Mouse (Mus musculus): ENCODE results near the gene Abca8a. TPM values are rescaled to one million over a fixed set of nuclear protein-coding genes. Genes with fewer than 3 reads are reported as not detected.
A peak's percentile ranks its signal among the peaks of the same experiment; 100 is the strongest.

Gene Abca8a
- polyA plus RNA-seq, 1 experiment from 2014 or later, result 4.8 TPM

DNA sequence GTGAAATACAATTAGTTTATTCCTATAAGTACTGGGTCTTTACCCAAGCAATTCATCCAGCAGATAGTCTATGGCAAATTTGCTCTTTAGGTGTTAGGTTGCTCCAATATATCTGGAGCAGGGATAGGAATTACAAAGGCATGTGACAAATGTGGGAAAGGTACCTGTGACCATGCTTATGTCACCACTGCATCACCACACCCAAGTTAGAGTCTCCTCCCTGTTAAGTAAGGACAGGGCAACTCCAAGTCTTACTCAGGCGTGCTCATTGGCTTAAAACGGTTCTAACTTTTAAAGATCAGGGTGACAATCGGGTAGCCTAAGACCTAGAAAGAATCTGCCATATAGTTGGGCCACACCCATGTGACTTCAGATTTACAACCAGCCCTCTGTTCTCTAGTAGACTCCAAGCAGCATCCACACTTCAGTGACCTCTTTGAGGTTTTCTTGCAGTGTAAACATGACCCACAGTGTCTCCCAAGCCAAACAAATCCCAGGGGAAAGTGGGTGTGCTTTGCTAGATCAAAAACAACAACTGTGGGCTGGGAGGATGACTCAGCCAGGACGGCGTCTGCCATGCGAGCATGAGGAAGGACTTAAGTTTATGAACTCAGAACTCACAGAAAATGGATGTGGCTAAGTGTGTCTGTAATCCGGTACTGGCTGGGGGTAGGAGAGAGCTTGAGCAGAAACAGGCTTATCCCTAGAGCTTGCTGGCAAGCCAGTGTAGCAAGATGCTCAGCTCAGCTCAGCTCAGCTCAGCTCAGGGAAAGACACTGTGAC lies 66.7 kb downstream of the Abca8a start:
- Histone ChIP-seq H3K4me1 (ENCODE audit: insufficient read depth) (no peaks in the 10 kb centered on the region), H3K4me2 (no peak overlapping the region), H3K4me3 (ENCODE audit: low read depth, low read length) (no peak overlapping the region), H3K27me3 (ENCODE audit: insufficient read depth, low read length) (no peaks in the 10 kb centered on the region), H3K36me3 (ENCODE audit: insufficient read depth) (no peaks in the 10 kb centered on the region), H3K9me3 (ENCODE audit: low read depth, low read length) (no peaks in the 10 kb centered on the region), H3K27ac (ENCODE audit: low read depth) (no peak overlapping the region), H3K9ac (no peak overlapping the region)
- ATAC-seq (ENCODE audit: insufficient read depth), result peak; percentile 52
- 37% methylated on average over 7 of the region's 7 CpGs for WGBS
- TF ChIP-seq CTCF (IDR thresholded peaks at IDR 0.05; ENCODE audit: low read depth), result no peak
- DNase-seq, result peak; percentile 23

DNA sequence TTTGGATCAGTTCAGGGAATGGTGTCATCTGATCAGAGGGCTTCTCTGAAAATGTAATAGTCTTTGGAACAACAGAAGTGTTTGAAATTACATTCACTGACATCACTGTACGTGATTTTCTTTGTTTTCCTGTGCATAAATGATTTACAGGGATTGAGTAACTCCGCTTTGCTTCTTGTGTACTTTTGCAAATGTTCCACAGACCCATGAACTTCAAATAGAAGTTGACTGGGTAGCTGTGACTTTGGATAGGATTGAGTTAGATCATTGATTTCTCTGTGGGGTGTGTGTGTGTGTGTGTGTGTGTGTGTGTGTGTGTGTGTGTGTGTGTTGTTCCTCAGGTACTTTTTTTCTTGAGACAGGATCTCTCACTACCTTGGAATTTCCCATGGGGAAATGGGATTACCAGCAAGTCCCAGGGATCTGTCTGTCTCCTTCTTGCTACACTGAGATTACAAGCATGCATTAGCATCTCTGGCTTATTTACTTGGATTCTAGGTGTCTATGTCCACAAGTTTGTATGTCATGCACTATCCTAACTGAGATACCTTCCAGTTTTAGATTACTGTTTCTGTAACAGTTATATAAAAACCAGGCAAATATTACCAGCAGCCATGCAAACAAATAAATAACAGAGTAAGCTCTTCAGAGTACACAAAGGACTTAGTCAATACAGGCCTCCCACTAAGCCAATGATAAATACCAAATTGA lies 84.8 kb downstream of the Abca8a start:
- H3K9ac ChIP-seq, result no peak overlapping the region
- no peak overlapping the region for H3K4me3 ChIP-seq (ENCODE audit: low read depth, low read length)
- no peaks in the 10 kb centered on the region for H3K36me3 ChIP-seq (ENCODE audit: insufficient read depth)
- no peak for DNase-seq
- H3K4me2 ChIP-seq, result no peak overlapping the region
- H3K4me1 ChIP-seq (ENCODE audit: insufficient read depth), result no peaks in the 10 kb centered on the region
- no peaks in the 10 kb centered on the region for H3K27me3 ChIP-seq (ENCODE audit: insufficient read depth, low read length)
- no peak for ATAC-seq (ENCODE audit: insufficient read depth)
- TF ChIP-seq CTCF (IDR thresholded peaks at IDR 0.05; ENCODE audit: low read depth), result no peak
- no peaks in the 10 kb centered on the region for H3K9me3 ChIP-seq (ENCODE audit: low read depth, low read length)
- no peak overlapping the region for H3K27ac ChIP-seq (ENCODE audit: low read depth)
- 57% methylated on average over 2 of the region's 2 CpGs for WGBS

DNA sequence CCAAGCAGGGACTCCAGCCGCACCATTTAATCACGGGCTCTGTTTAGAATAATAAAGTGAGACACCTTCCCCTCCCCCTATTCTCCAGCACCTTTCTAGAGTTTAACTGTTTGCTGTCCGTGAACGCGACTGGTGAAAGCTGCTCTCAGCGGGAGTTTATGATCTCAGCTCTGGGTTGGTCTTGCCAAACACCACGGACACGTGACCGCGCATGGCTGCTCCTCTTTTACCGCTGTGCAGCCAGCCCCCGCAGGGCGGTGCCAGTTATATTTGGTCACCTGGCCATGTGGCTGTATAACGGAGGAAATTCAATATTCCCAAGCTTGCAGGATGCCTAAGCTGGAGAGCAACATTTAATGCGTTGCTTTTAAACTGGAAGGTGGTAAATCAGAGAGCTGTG lies 100.2 kb downstream of the Abca8a start, which contains the start of gene Abca8b:
Abca8b (minus strand) TSS at position 222 of the 400 bp plus-strand sequence.
- Histone ChIP-seq H3K4me1 (ENCODE audit: insufficient read depth) (no peaks in the 10 kb centered on the region), H3K27ac (ENCODE audit: low read depth) (peak within 1 kb of the TSS; percentile 13; the same call in 1 of the 2 replicates), H3K36me3 (ENCODE audit: insufficient read depth) (no peaks in the 10 kb centered on the region), H3K27me3 (ENCODE audit: insufficient read depth, low read length) (no peaks in the 10 kb centered on the region), H3K4me3 (ENCODE audit: low read depth, low read length) (peak within 1 kb of the TSS; percentile 33), H3K4me2 (peak within 1 kb of the TSS; percentile 71), H3K9ac (peak within 1 kb of the TSS; percentile 33), H3K9me3 (ENCODE audit: low read depth, low read length) (no peaks in the 10 kb centered on the region)
- no peak for TF ChIP-seq CTCF (IDR thresholded peaks at IDR 0.05; ENCODE audit: low read depth)
- peak; percentile 96 for ATAC-seq (ENCODE audit: insufficient read depth)
- DNase-seq, result peak; percentile 85
- under 1% methylated on average over 15 of the region's 15 CpGs for WGBS

DNA sequence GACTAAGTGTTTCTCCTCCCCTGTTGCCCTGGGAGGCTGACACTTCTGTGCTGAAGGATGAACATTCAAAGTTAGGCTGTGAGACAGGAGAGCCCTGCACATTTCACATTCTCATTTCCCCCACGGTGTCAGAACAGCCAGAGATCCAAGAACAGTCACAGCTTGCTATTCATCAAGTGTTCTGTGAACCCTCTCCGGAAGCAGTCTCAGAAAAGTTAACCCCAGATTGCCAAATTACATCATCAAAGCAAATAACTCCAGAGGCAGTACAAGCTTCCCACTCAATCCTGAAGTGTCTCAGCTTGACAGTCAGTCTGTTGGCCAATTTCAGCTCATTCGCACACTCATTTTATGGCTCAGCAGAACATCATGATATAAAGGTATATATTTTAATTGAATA lies 100.8 kb downstream of the Abca8a start:
- Histone ChIP-seq H3K9ac (no peak overlapping the region), H3K9me3 (ENCODE audit: low read depth, low read length) (no peaks in the 10 kb centered on the region), H3K4me3 (ENCODE audit: low read depth, low read length) (peak overlapping the region; percentile 33), H3K4me1 (ENCODE audit: insufficient read depth) (no peaks in the 10 kb centered on the region), H3K27ac (ENCODE audit: low read depth) (peak overlapping the region; percentile 13; the same call in 1 of the 2 replicates), H3K36me3 (ENCODE audit: insufficient read depth) (no peaks in the 10 kb centered on the region), H3K4me2 (peak overlapping the region; percentile 71), H3K27me3 (ENCODE audit: insufficient read depth, low read length) (no peaks in the 10 kb centered on the region)
- TF ChIP-seq CTCF (IDR thresholded peaks at IDR 0.05; ENCODE audit: low read depth), result no peak
- 1% methylated on average over 3 of the region's 3 CpGs for WGBS
- ATAC-seq (ENCODE audit: insufficient read depth) (peak; percentile 80), DNase-seq (peak; percentile 81)

DNA sequence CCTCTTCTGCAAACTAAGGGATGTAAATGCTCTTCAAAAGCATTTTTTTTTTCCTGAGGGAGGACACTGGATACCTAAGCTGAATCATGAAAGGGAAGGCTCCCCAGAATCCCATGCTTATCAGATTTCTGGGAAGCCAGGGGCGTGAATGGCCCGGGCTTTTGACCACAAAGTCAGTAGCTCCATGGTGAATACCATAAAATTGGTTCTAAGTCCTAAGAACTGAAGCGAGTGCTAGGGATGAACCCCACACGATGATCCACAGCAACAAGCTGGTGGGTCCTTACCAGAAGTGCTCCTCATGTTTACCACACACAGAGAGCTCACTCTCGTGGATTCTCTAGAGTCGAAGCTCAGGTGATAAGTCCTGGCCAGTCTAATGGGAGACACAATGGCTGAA lies 101.8 kb downstream of the Abca8a start:
- no peak for ATAC-seq (ENCODE audit: insufficient read depth)
- TF ChIP-seq CTCF (IDR thresholded peaks at IDR 0.05; ENCODE audit: low read depth), result no peak
- Histone ChIP-seq H3K27me3 (ENCODE audit: insufficient read depth, low read length) (no peaks in the 10 kb centered on the region), H3K4me3 (ENCODE audit: low read depth, low read length) (no peak overlapping the region), H3K4me1 (ENCODE audit: insufficient read depth) (no peaks in the 10 kb centered on the region), H3K9ac (no peak overlapping the region), H3K9me3 (ENCODE audit: low read depth, low read length) (no peaks in the 10 kb centered on the region), H3K4me2 (peak overlapping the region; percentile 71; the same call in 1 of the 2 replicates), H3K27ac (ENCODE audit: low read depth) (no peak overlapping the region), H3K36me3 (ENCODE audit: insufficient read depth) (no peaks in the 10 kb centered on the region)
- no peak for DNase-seq
- 31% methylated on average over 6 of the region's 6 CpGs for WGBS

DNA sequence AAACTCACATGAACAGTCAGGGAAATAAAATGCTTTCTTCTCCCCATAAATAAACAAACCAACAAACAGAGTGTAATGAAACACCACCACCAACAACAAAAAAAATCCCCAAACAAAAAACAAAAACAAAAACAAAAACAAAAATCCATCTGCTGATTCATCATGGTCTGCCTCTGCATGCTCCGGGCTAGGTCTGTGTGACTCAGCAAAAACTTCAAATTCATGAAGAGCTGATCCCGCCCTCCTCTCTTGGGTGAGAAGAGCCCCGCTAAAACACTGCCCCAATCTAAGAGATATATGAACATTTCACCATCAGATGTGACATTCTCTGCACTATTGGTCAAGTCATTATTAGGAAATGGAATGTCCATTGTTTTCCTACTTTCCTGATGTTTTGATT lies 104.5 kb downstream of the Abca8a start:
- no peak for TF ChIP-seq CTCF (IDR thresholded peaks at IDR 0.05; ENCODE audit: low read depth)
- 73% methylated on average over 3 of the region's 3 CpGs for WGBS

DNA sequence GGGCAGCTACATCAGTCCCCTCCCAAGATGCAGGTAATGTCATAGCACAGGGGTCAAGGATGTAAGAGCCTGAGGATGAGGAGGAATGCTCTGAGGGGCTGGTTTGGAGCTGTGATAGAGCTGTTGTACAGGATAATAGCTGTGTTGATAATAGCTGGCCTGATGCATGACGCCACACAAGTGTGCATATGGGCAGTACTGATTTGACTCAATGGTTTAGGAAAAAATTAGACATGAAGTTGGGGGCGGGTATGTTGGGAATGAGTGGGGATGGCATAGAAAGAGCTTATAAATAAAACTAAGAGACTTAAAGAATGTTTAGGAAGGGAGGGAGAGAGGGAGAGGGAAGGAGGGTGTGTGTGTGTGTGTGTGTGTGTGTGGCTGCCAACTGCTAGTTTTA lies 105.5 kb downstream of the Abca8a start:
- Histone ChIP-seq H3K4me1 (ENCODE audit: insufficient read depth) (no peaks in the 10 kb centered on the region), H3K4me3 (ENCODE audit: low read depth, low read length) (no peak overlapping the region), H3K9ac (no peak overlapping the region), H3K27me3 (ENCODE audit: insufficient read depth, low read length) (no peaks in the 10 kb centered on the region), H3K36me3 (ENCODE audit: insufficient read depth) (no peaks in the 10 kb centered on the region), H3K4me2 (no peak overlapping the region), H3K9me3 (ENCODE audit: low read depth, low read length) (no peaks in the 10 kb centered on the region), H3K27ac (ENCODE audit: low read depth) (no peak overlapping the region)
- DNase-seq (no peak), ATAC-seq (ENCODE audit: insufficient read depth) (no peak)
- TF ChIP-seq CTCF (IDR thresholded peaks at IDR 0.05; ENCODE audit: low read depth), result no peak
- WGBS, result 79% methylated on average over 2 of the region's 2 CpGs

More for the DNA sequence above, 104.5 kb downstream of the Abca8a start:
- ATAC-seq (ENCODE audit: insufficient read depth) (no peak), DNase-seq (no peak)
- Histone ChIP-seq H3K4me2 (no peak overlapping the region), H3K4me3 (ENCODE audit: low read depth, low read length) (no peak overlapping the region), H3K27me3 (ENCODE audit: insufficient read depth, low read length) (no peaks in the 10 kb centered on the region), H3K4me1 (ENCODE audit: insufficient read depth) (no peaks in the 10 kb centered on the region), H3K9me3 (ENCODE audit: low read depth, low read length) (no peaks in the 10 kb centered on the region), H3K27ac (ENCODE audit: low read depth) (no peak overlapping the region), H3K36me3 (ENCODE audit: insufficient read depth) (no peaks in the 10 kb centered on the region), H3K9ac (no peak overlapping the region)

Data from lung, embryonic 14.5 days (tissue).